Mouse (Mus musculus) midbrain, embryonic 11.5 days (tissue): ENCODE data around the gene Pcbp1. TPM values are rescaled to one million over a fixed set of nuclear protein-coding genes. Genes with fewer than 3 reads are reported as not detected.
"Not testable (repeated sequence)": the region's sequence is repeated elsewhere in the genome, so short reads cannot be mapped to it uniquely, and the experiment has no call there.

Experiments used
- ATAC-seq: fragments of 200-750 bp; cut with Nextera tagmentation; 2 replicates; pipeline ENCODE4 v1.8.0; 2017; ENCODE audit warnings: moderate TSS enrichment, moderate library complexity; ENCODE audit not compliant: low FRiP score
- DNase-seq: peaks from one replicate; pipeline ENCODE4 v3.0.0; 2015; ENCODE audit warnings: low spot score; ENCODE audit errors: missing footprints
- H3K27ac ChIP-seq: fragments of 300-500 bp; sonication (generic); 2 replicates; pipeline ENCODE4 v1.5.1; 2014; ENCODE audit warnings: low read depth, low read length
- H3K27me3 ChIP-seq: fragments of 300-500 bp; sonication (generic); 2 replicates; pipeline ENCODE4 v1.6.1; 2014; ENCODE audit warnings: mild to moderate bottlenecking, low read length, moderate library complexity, mixed read lengths; ENCODE audit not compliant: control insufficient read depth, insufficient read depth
- H3K36me3 ChIP-seq: fragments of 300-500 bp; sonication (generic); 2 replicates; pipeline ENCODE4 v1.6.1; 2014; ENCODE audit warnings: mild to moderate bottlenecking, low read length, moderate library complexity, mixed read lengths; ENCODE audit not compliant: control insufficient read depth, insufficient read depth
- H3K4me1 ChIP-seq: fragments of 300-500 bp; sonication (generic); 2 replicates; pipeline ENCODE4 v1.6.1; 2014; ENCODE audit warnings: low read length; ENCODE audit not compliant: control insufficient read depth, insufficient read depth
- H3K4me2 ChIP-seq: fragments of 300-500 bp; sonication (generic); 2 replicates; pipeline ENCODE4 v1.6.1; 2014; ENCODE audit warnings: mild to moderate bottlenecking, moderate library complexity
- H3K4me3 ChIP-seq: fragments of 300-500 bp; sonication (generic); 2 replicates; pipeline ENCODE4 v1.5.1; 2014; ENCODE audit warnings: low read depth, low read length
- H3K9ac ChIP-seq: fragments of 300-500 bp; sonication (generic); 2 replicates; pipeline ENCODE4 v1.6.1; 2014; ENCODE audit warnings: low read length
- H3K9me3 ChIP-seq: fragments of 300-500 bp; sonication (generic); 2 replicates; pipeline ENCODE4 v1.6.1; 2016; ENCODE audit warnings: low read length; ENCODE audit not compliant: control insufficient read depth
- WGBS: fragments of 180-500 bp; shearing (Covaris S2); extraction: QIAGEN DNeasy Blood & Tissue Kit; methylation state at CpG from one replicate; pipeline ENCODE4 v1.1.7; 2014; 5-methylcytosine and 5-hydroxymethylcytosine counted together
- polyA plus RNA-seq: library from polyadenylated mRNA; unstranded; fragments of >200 nt; fragmentation: Nextera tagmentation; extraction: Ambion mirVana; gene quantifications from 2 replicates; pipeline ENCODE4 v1.2.1, GENCODE M21; 2014

Gene Pcbp1
- polyA plus RNA-seq, 1 experiment from 2014 or later: 497 TPM

DNA sequence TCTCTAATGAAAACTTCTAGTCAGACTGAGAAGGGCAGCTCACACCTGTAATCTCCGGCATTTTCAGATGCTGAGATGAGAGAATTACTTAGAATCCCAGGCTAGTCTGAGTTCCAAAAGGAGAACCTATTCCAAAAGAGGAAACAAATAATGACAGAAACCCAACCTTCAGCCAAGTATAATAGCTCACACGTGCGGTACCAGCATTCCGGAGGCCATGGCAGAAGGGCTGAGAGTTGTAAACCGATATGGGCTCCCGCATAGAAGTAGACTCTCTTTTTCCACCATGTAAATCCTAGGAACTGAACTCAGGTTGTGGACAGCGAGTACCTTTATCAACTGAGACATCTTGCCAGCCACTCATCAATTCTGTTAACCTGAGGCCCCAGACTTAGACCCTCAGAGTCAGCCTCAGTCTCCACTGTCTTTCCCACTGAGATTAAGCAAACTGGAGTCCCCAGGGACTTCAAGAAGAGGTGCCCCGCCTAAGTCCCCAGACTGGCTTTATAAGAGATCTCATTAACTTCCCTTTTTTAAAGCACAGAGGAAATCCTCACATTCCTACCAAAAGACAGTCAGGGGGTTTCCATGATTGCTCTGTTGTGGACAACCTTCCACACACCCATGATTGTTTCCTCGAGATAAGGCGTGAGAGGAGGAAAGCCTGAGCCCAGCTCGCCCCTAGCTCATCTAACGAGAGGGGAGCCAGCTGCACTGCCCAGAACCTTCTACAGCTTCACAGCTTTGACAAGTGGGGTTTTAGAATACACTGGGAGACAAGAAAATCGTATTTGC lies 32.5 kb downstream of the Pcbp1 start:
- H3K9ac ChIP-seq: no peak overlapping the region
- DNase-seq (no peak), ATAC-seq (no peak)
- 83% methylated on average over 13 of the region's 13 CpGs for WGBS
- H3K27ac ChIP-seq: no peak overlapping the region
- H3K27me3 ChIP-seq: no peaks in the 10 kb centered on the region
- H3K9me3 ChIP-seq: no peaks in the 10 kb centered on the region
- no peaks in the 10 kb centered on the region for H3K4me1 ChIP-seq
- H3K4me3 ChIP-seq: no peak overlapping the region
- H3K4me2 ChIP-seq: no peak overlapping the region
- no peaks in the 10 kb centered on the region for H3K36me3 ChIP-seq

DNA sequence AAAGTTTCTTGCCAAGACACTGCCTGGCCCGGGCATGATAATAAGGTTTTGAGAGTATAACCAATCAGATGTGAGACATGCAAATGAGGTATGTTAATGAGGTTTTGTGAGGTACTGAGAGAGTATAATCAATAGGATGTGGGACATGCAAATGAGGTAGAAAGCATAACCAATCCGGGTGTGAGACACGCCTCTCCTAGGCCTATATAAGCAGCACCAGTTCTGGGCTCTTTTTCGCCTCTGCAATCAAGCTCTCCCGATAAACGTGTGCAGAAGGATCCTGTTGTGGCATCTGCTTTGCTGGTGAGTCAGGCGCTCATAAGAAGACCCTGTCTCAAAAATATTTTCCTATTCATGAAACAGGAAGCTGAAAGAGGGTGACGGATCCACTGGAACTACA lies 35.7 kb downstream of the Pcbp1 start:
- H3K27me3 ChIP-seq, ATAC-seq, H3K9me3 ChIP-seq, H3K36me3 ChIP-seq, H3K9ac ChIP-seq, H3K4me2 ChIP-seq, DNase-seq, H3K27ac ChIP-seq, H3K4me3 ChIP-seq: not testable (repeated sequence)
- H3K4me1 ChIP-seq: peaks cover 15% of the 10 kb centered on the region
- 93% methylated on average over 8 of the region's 8 CpGs for WGBS

DNA sequence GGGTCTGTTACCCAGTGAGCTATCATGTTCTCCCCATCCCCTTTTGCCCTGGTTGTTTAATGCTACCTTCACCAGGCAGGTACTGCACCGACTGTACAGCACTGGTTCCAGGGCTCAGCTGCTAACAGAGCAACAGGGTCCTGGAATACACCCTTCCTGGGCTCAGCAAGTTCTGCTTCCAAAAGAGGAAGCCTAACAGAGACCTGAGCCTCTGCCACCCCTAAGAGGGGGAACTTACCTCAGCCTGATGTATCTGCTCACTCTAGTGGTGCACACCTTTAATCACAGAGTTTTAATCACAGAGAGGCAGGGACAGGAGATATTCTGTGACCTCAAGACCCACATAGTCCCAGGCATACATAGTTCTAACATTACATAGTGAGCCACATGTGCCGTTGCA lies 36.2 kb downstream of the Pcbp1 start:
- no peaks in the 10 kb centered on the region for H3K9me3 ChIP-seq
- H3K27me3 ChIP-seq: no peaks in the 10 kb centered on the region
- H3K36me3 ChIP-seq: no peaks in the 10 kb centered on the region
- no peak overlapping the region for H3K4me3 ChIP-seq
- ATAC-seq: no peak
- no peak overlapping the region for H3K4me2 ChIP-seq
- DNase-seq: no peak
- no peak overlapping the region for H3K9ac ChIP-seq
- H3K4me1 ChIP-seq: peaks cover 15% of the 10 kb centered on the region
- H3K27ac ChIP-seq: no peak overlapping the region
- 94% methylated on average over 2 of the region's 2 CpGs for WGBS

DNA sequence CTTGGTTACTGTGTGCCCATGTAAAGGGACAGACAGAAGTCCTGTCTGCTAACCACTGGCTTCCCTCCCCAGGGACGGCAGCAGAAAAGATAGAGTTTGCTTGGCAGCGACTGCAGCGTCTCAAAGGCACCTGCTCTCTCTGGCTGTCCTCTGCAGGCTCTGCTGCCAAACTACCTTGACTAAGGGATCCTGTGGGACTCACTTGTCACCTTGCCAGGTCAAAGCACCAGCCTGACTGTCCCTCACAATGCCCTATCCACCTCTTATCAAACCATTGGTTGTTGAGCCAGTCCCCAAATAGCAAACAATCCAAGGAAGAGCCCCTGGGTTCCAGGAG lies 38.0 kb downstream of the Pcbp1 start:
- ATAC-seq (no peak), DNase-seq (peak; percentile 91)
- WGBS: 25% methylated on average over 3 of the region's 3 CpGs
- Histone ChIP-seq H3K4me1 (peaks cover 15% of the 10 kb centered on the region), H3K9me3 (no peaks in the 10 kb centered on the region), H3K9ac (peak overlapping the region; percentile 81), H3K27ac (peak overlapping the region; percentile 97), H3K36me3 (no peaks in the 10 kb centered on the region), H3K4me2 (peak overlapping the region; percentile 39), H3K27me3 (no peaks in the 10 kb centered on the region), H3K4me3 (no peak overlapping the region)

DNA sequence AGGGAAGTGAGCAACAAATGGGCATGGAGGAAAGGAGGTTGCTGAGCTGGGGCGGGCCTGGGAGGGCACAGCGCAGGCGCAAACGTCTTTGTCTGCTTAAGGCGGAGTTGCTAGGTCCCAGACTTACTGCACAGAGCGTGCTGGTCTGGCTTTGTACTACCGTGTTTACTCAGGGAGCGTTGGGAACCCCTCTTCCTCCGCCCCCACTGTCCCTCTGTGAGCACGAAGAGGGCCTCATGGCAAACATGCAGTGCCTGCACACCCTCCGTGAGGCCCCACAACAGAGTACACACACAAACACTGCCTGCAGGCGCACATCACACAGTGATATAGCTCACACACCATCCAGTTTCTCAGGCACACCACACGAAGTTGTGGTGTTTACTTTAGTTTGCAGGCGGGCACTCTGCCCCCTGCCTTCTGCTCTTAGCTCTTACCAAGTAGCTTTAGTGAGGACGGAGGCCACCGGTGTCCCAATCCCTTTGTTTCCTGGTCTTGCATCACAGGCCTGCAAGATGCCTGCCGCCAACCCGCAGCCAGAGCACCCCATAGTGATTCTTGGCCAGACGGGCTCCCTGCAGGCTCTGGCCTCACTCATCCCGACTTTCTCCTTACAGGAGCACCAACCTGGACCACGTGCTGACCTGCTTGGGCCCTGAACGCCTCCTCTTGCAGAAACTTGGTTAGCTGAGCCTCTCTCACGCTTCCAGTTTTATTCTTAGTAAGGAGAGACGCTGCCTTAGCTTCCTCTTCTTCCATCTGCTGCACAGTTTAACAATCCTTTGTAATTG lies 38.6 kb downstream of the Pcbp1 start:
- peak overlapping the region; percentile 97 for H3K27ac ChIP-seq
- peaks cover 15% of the 10 kb centered on the region for H3K4me1 ChIP-seq
- no peaks in the 10 kb centered on the region for H3K9me3 ChIP-seq
- no peaks in the 10 kb centered on the region for H3K36me3 ChIP-seq
- WGBS: 5% methylated on average over 24 of the region's 24 CpGs
- ATAC-seq: peak; percentile 97
- H3K4me3 ChIP-seq: no peak overlapping the region
- H3K9ac ChIP-seq: peak overlapping the region; percentile 81
- peak overlapping the region; percentile 39 for H3K4me2 ChIP-seq
- no peaks in the 10 kb centered on the region for H3K27me3 ChIP-seq
- DNase-seq: peak; percentile 98

DNA sequence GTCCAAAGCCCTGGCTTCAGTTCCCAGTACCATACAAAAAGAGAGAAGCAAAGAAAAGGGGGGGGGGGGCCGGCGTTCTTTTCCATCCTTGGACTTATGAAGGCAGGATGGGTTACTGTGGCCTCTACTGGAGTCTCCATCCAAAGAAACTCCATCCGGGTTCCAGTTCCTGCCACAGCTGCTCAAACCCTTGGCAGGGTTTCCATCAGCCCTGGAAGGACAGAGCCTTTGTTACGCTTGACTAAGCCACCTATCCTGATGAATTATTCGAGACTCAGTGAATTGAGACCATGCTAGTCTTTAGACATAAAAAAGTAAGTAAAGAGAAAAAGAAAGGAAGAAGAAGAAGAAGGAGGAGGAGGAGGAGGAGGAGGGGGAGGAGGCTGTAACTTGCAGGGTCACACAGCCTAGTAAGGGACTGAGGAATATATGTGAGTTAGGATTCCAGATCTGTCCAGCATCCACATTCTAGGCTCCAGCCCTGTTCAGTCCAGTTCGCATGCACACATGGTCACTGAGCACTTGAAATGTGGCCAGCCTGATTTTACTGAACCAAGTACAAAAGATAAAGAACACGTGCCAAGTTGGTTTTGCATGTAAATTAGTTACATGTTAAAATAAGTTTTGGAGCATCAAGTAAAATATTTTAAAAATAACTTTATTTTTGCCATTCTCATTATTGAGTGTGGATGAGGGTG lies 40.0 kb downstream of the Pcbp1 start:
- Histone ChIP-seq H3K4me2 (no peak overlapping the region), H3K4me1 (peaks cover 15% of the 10 kb centered on the region), H3K9me3 (no peaks in the 10 kb centered on the region), H3K9ac (no peak overlapping the region), H3K27me3 (no peaks in the 10 kb centered on the region), H3K4me3 (no peak overlapping the region), H3K36me3 (no peaks in the 10 kb centered on the region), H3K27ac (no peak overlapping the region)
- ATAC-seq (no peak), DNase-seq (no peak)
- WGBS: 63% methylated on average over 7 of the region's 7 CpGs

DNA sequence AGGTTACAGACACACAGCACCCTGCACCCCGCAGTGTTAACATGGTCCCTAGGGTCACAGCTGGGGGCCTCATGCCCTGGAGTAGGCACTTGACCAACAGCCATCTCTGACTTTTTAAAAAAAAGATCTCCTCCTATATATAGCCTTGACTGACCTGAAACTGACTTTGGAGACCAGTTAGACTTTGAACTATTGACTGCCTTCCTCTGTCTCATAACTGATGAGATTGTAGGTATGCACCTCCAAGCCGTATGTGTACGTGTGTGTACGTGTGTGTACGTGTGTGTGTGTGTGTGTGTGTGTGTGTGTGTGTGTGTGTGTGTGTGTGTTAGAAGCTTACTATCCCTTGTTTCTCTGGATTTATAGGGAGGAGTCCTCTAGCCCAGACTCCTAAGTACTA lies 44.2 kb downstream of the Pcbp1 start:
- H3K9ac ChIP-seq: no peak overlapping the region
- no peak overlapping the region for H3K27ac ChIP-seq
- no peaks in the 10 kb centered on the region for H3K9me3 ChIP-seq
- no peak for DNase-seq
- 95% methylated on average over 5 of the region's 5 CpGs for WGBS
- no peaks in the 10 kb centered on the region for H3K36me3 ChIP-seq
- no peaks in the 10 kb centered on the region for H3K27me3 ChIP-seq
- peaks cover 6% of the 10 kb centered on the region for H3K4me1 ChIP-seq
- no peak overlapping the region for H3K4me3 ChIP-seq
- ATAC-seq: no peak
- no peak overlapping the region for H3K4me2 ChIP-seq

DNA sequence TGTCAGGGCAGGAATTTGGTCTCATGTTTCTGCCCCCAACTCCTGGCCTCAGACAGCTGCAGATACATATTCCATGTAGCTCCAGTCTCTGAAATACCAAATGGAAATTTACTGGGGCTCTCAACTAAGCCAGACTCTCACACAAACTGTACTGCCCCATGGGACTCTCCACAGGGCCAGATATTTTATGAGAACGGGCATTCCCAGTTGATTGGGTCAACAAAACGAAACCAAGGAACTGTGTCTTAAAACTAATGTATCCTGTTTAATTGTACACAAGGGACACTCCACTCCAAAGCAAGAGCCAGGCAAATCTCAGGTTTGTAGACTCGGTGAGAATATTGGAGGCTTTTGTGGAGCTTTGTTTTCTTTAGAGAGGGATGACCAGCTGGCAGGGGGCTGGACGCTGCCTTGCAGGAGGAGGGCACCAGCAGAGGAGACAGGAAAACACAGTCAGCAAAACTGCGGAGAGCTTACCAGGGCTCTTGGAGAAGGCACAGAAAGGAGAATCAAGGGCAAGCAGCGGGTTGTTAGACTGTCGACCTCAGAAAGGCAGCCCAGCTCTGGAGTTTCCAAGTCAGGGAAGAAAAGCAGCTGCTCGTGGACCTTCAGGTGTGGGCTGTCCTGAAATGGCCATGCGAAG lies 45.8 kb downstream of the Pcbp1 start:
- no peaks in the 10 kb centered on the region for H3K27me3 ChIP-seq
- H3K36me3 ChIP-seq: no peaks in the 10 kb centered on the region
- WGBS: 45% methylated on average over 9 of the region's 9 CpGs
- H3K4me1 ChIP-seq: peaks cover 5% of the 10 kb centered on the region; the same call in 1 of the 2 replicates
- no peak overlapping the region; the same call in 1 of the 2 replicates for H3K27ac ChIP-seq
- no peak overlapping the region for H3K4me2 ChIP-seq
- H3K4me3 ChIP-seq: no peak overlapping the region
- H3K9ac ChIP-seq: no peak overlapping the region
- ATAC-seq (no peak), DNase-seq (no peak)
- no peaks in the 10 kb centered on the region for H3K9me3 ChIP-seq
